Mouse (Mus musculus) liver, embryonic 14 days (tissue): ENCODE results near the gene Acoxl. TPM values are rescaled to one million over a fixed set of nuclear protein-coding genes. Genes with fewer than 3 reads are reported as not detected.

Experiments
- polyA plus RNA-seq: library from polyadenylated mRNA; depleted of rRNA; stranded (reverse); fragments of >200 nt; gene quantifications from 2 replicates; pipeline ENCODE4 v1.2.3, GENCODE M21; 2012; rRNA removed

Acoxl gene
- 0.01 TPM in 1 of 2 replicates, not detected in the other for polyA plus RNA-seq

DNA sequence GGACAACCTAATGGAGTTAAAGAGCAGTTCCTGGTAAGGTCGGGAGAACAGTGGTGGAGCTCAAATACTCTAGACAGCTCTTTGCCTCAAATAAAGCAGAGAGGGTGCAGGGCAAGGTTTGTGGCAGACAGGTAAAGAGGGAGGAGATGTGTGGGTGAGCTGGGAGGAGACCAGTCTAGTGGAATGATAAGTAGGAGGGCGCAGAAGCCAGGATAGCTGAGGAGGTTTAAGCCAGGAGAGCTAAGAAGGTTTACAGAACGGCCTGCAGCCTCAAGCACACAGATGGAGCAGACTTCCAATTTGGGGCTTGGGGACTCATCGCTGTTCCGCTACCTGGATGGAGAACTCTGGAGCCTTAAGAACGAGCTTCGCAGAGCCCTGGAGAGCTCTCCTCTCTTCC lies at the start of gene Acoxl:
Acoxl (plus strand) TSS at position 301 of the 400 bp plus-strand sequence.

DNA sequence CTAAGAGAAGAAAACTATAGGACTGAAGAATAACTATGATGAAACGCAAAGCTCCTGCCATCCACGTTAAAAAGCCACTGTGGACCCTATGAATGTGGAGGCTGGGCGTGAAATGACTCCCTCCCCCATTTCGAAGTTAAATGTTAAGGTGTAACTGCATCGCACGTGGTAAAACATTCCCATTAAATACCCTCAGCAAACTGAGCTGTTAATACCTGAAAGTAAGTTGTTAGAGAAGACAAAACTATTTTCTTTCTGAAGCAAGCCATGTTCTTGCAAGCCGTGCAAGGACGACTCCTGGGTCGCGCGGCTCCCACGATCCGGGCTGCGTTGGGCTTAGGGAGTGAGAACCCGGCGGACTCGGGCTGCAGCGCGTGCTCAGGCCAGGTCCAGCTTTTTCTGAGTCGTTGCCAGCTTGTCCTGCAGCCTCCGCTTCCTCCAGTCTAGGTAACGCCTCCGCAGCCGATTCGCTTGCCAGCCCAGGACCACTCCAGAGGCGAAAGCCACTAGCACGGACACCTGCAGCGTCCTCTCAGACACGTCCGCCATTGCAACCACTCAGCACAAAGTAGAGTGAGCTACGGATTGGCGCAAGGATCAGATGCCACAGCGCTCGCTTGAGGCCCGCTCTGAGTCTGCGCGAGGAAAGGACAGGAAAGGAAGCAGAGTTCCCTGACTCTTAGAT lies 46.6 kb upstream of the Acoxl start, which contains the start of gene Mtln:
Mtln (minus strand) TSS at position 570 of the 685 bp plus-strand sequence.

DNA sequence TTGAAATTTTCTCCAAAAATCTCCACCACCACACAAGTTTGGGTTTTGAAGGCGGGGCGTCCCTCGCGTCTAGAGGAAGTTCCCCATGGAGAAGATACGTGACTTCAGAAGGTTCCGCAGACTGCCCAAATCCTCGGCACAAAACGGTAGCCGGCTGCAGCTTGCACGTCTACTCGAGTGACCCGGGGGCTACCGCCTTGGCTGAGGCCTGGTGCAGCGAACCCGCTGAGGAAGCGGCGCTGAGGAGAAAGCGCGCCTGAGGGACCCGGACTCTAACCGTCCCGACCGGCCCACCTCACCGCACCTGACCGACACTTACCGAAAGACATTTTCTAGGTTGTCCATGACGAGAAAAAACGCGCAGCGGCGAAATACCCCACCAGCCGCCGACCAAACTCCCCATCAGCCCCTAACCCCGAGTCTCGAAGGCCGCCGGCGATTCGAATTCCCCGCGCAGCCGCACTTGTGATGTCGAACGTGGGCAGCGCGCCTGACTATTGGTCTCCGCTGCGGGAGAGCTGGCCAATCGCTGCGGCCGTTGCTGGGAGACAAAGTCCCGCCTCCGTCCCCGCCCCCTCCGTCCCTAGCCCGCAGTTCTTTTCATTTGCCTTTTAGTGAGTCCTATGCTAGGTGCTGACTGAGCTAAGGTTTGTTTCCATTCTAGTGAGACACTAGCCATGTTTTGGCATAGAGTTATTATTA lies 7.1 kb upstream of the Acoxl start, which contains the start of gene Bub1:
Bub1 (minus strand) TSS at position 465 of the 702 bp plus-strand sequence.

DNA sequence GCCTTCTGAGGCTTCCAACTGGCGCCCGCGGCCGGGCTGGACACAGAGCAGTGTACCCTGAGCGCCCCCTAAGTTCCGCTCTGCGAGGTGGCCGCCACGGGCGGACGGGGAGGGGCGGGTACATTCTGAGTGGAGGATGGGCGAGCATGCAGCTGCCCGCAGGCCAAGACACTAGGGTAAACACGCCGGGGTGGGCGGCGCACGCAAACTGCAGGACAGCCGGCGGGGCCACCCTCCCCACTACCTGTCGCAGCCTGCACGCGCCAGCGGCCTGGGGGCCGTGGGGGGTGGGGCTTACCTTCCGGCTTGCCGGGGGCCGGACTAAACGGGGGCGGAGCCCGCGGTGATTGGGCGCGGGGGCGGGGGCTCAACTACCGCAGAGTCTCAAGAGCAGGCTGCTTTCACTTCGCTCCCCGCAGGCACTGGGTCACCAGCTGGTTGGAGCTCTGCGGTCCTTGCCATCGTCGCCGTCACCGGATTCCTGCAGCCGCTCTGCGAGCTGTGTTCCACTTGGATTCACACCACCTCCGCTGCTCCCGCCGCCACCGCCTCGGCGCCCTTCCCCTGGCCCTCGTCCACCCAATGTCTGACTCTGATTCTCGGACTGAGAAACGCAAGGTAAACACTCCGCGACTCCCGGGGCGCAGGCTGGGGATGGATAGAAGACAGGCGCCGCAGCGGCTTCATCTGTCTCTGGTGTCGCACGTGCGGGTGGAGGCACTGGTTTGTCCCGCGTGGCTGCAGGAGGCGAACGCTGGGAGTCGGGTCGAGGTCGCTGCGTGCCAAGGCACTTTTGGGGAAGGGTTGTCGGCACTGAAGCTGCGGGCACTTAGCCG lies 287.2 kb downstream of the Acoxl start, which contains the start of gene Bcl2l11:
Bcl2l11 (plus strand) TSS at position 404 of the 836 bp plus-strand sequence.

Other genes with a start within 250 kb of the Acoxl start
- 0.01 and 0.09 TPM in 2 replicates for gene Mal, start 182.2 kb upstream of the Acoxl start, polyA plus RNA-seq
- gene Mall, start 108.9 kb upstream of the Acoxl start, polyA plus RNA-seq: 0.03 TPM in 1 of 2 replicates, not detected in the other
- 5.4 and 6.1 TPM in 2 replicates for gene Nphp1, start 50.0 kb upstream of the Acoxl start, polyA plus RNA-seq
- gene Mtln, start 46.4 kb upstream of the Acoxl start, polyA plus RNA-seq: 20.8 and 26.0 TPM in 2 replicates
- gene Bub1, start 7.0 kb upstream of the Acoxl start, polyA plus RNA-seq: 17.5 and 21.0 TPM in 2 replicates